8 mouse cellular contexts compared by ENCODE assay signal in genomic region chr15:100422899-100423860, GRCm38 (mm10). TPM values are rescaled to one million over a fixed set of nuclear protein-coding genes. Genes with fewer than 3 reads are reported as not detected.
A peak's percentile ranks its signal among the peaks of the same experiment; 100 is the strongest.
DNase-seq lines count a peak whose midpoint lies in the region; ATAC-seq and TF ChIP-seq lines count a peak whose summit lies in the region.

No protein-coding gene starts in this region.

- DNase-seq in CH12.LX (ENCODE audit: extremely low read depth), result peak; percentile 93
- peak; percentile 87 for DNase-seq in c-Kit-positive CD71-positive TER-119-negative erythroid progenitor cells, embryonic 14.5 days (ENCODE audit: low read depth)
- peak; percentile 96 to 98 for DNase-seq in heart, postnatal 10 days
- DNase-seq in large intestine, adult 2 months (ENCODE audit: low read depth, low spot score), result peak; percentile 80
- peak; percentile 99 for DNase-seq in liver, postnatal 0 days
- peak; percentile 98 for DNase-seq in testis, postnatal 10 days (ENCODE audit: low spot score)

- H3K4me1 ChIP-seq in CH12.LX (ENCODE audit: control insufficient read depth in 1 of 2, insufficient read depth in 2 of 2), result peaks cover 3 to 33% of the 10 kb centered on the region in 2 experiments; a peak in 3 of 4 replicates
- H3K4me1 ChIP-seq in forebrain, embryonic 12.5 days, result peaks cover 38% of the 10 kb centered on the region
- peaks cover 39% of the 10 kb centered on the region for H3K4me1 ChIP-seq in liver, postnatal 0 days (ENCODE audit: insufficient read depth)
- H3K4me1 ChIP-seq in neural tube, embryonic 14.5 days (ENCODE audit: control insufficient read depth, insufficient read depth, low read length), result peaks cover 17% of the 10 kb centered on the region

- H3K79me2 ChIP-seq in CH12.LX (replicated peaks; ENCODE audit: control insufficient read depth, extremely low read depth, insufficient read depth, poor library complexity, severe bottlenecking), result no peaks in the 10 kb centered on the region

- H3K36me3 ChIP-seq in CH12.LX (replicated peaks in 1 of 2; ENCODE audit: control insufficient read depth in 1 of 2, insufficient read depth in 1 of 2, low read length in 1 of 2), result peaks cover 0 to 2% of the 10 kb centered on the region in 2 experiments
- H3K36me3 ChIP-seq in forebrain, embryonic 12.5 days (replicated peaks), result no peaks in the 10 kb centered on the region
- no peaks in the 10 kb centered on the region for H3K36me3 ChIP-seq in liver, postnatal 0 days (replicated peaks; ENCODE audit: insufficient read depth, low read length)
- no peaks in the 10 kb centered on the region for H3K36me3 ChIP-seq in neural tube, embryonic 14.5 days (ENCODE audit: control insufficient read depth, insufficient read depth, low read length)

- WGBS in forebrain, embryonic 12.5 days, result 1% methylated on average over 65 of the region's 65 CpGs
- under 1% methylated on average over 64 of the region's 65 CpGs for WGBS in large intestine, adult 2 months
- WGBS in liver, postnatal 0 days (ENCODE audit: insufficient replicate concordance), result under 1% methylated on average over 55 of the region's 65 CpGs
- under 1% methylated on average over 60 of the region's 65 CpGs for WGBS in neural tube, embryonic 14.5 days

- H3K27ac ChIP-seq in CH12.LX (ENCODE audit: insufficient read depth, low read depth), result no peak overlapping the region
- 0 out of 2 replicates have a peak overlapping the region, but pooled peaks have one; percentile 9 for H3K27ac ChIP-seq in forebrain, embryonic 12.5 days
- peak overlapping the region; percentile 79 for H3K27ac ChIP-seq in liver, postnatal 0 days (ENCODE audit: low read depth)
- peak overlapping the region; percentile 39; the same call in 1 of the 2 replicates for H3K27ac ChIP-seq in neural tube, embryonic 14.5 days (ENCODE audit: low read depth, low read length)

- H3K4me3 ChIP-seq in CH12.LX (replicated peaks in 1 of 3; ENCODE audit: low read depth in 2 of 3, low read length in 2 of 3, poor library complexity in 1 of 3), result peak overlapping the region; percentile 75 to 81 (median 78)
- H3K4me3 ChIP-seq in forebrain, embryonic 12.5 days (replicated peaks), result peak overlapping the region; percentile 99
- H3K4me3 ChIP-seq in liver, postnatal 0 days (ENCODE audit: low read depth, low read length), result peak overlapping the region; percentile 97
- peak overlapping the region; percentile 96 for H3K4me3 ChIP-seq in neural tube, embryonic 14.5 days (ENCODE audit: low read depth, low read length)

- dilution Hi-C loops in CH12.LX (cut with MboI; ENCODE audit: extremely low pct_ligation_motif_present, extremely low pct_unique_long_range_greater_than_20kb, low sequenced_read_pairs), result no loop called here

- peak; percentile 99 for ATAC-seq in forebrain, embryonic 12.5 days (ENCODE audit: low FRiP score)
- ATAC-seq in liver, postnatal 0 days, result peak; percentile 95
- ATAC-seq in neural tube, embryonic 14.5 days (ENCODE audit: low read depth), result peak; percentile 98

- in situ Hi-C loops in CH12.LX (cut with MboI; ENCODE audit: low pct_ligation_motif_present, low pct_unique_long_range_greater_than_20kb, low sequenced_read_pairs), result no loop called here

- no peak for TF ChIP-seq RAD21 in CH12.LX (IDR thresholded peaks at IDR 0.05; ENCODE audit: low read depth, low read length)

- no peak for TF ChIP-seq EP300 in CH12.LX (IDR thresholded peaks at IDR 0.05; ENCODE audit: low read length)
- no peak for TF ChIP-seq EP300 in liver, postnatal 0 days (IDR thresholded peaks at IDR 0.05; ENCODE audit: low read depth)

- TF ChIP-seq CTCF in CH12.LX (conservative IDR thresholded peaks at IDR 0.05 in 1 of 2, IDR thresholded peaks at IDR 0.05 in 1 of 2; ENCODE audit: low read depth in 2 of 2, low read length in 2 of 2), result no peak
- no peak for TF ChIP-seq CTCF in liver, postnatal 0 days (IDR thresholded peaks at IDR 0.05; ENCODE audit: low read depth)

- intact Hi-C loops in heart, postnatal 10 days (cut with DNase I), result no loop called here

- peaks cover 46% of the 10 kb centered on the region for H3K27me3 ChIP-seq in CH12.LX (replicated peaks)
- H3K27me3 ChIP-seq in forebrain, embryonic 12.5 days, result peaks cover 29% of the 10 kb centered on the region
- no peaks in the 10 kb centered on the region for H3K27me3 ChIP-seq in liver, postnatal 0 days (ENCODE audit: insufficient read depth, low read length)
- peaks cover 10% of the 10 kb centered on the region for H3K27me3 ChIP-seq in neural tube, embryonic 14.5 days (ENCODE audit: control insufficient read depth, insufficient read depth, low read length)

- peak overlapping the region; percentile 78 for H3K9ac ChIP-seq in CH12.LX (ENCODE audit: insufficient read depth, low read depth)
- H3K9ac ChIP-seq in forebrain, embryonic 12.5 days, result peak overlapping the region; percentile 91
- H3K9ac ChIP-seq in liver, postnatal 0 days (replicated peaks), result peak overlapping the region; percentile 96
- peak overlapping the region; percentile 94 for H3K9ac ChIP-seq in neural tube, embryonic 14.5 days (replicated peaks; ENCODE audit: low read depth, low read length)

- peak overlapping the region; percentile 98 for H3K4me2 ChIP-seq in CH12.LX (ENCODE audit: insufficient read depth, low read depth, poor library complexity, severe bottlenecking)
- peak overlapping the region; percentile 90 for H3K4me2 ChIP-seq in forebrain, embryonic 12.5 days
- peak overlapping the region; percentile 97 for H3K4me2 ChIP-seq in liver, postnatal 0 days (ENCODE audit: low read depth, low read length)
- H3K4me2 ChIP-seq in neural tube, embryonic 14.5 days (ENCODE audit: low read depth, low read length), result peak overlapping the region; percentile 78

- TF ChIP-seq POLR2A in CH12.LX (IDR thresholded peaks at IDR 0.05; ENCODE audit: low read depth, low read length), result peak; percentile 91

- no peaks in the 10 kb centered on the region for H3K9me3 ChIP-seq in CH12.LX (replicated peaks; ENCODE audit: low read length)
- H3K9me3 ChIP-seq in forebrain, embryonic 12.5 days, result no peaks in the 10 kb centered on the region
- H3K9me3 ChIP-seq in liver, postnatal 0 days (ENCODE audit: low read length), result no peaks in the 10 kb centered on the region
- no peaks in the 10 kb centered on the region for H3K9me3 ChIP-seq in neural tube, embryonic 14.5 days (ENCODE audit: control insufficient read depth, low read length)

TF ChIP-seq in CH12.LX, 34 proteins besides CTCF, POLR2A, EP300 and RAD21 (continues in another document):
- no peak for TF ChIP-seq USF1 (IDR thresholded peaks at IDR 0.05; ENCODE audit: low read depth, low read length)
- peak; percentile 54; the same call in 1 of the 2 replicates for TF ChIP-seq CHD2 (IDR thresholded peaks at IDR 0.05; ENCODE audit: low read length)
- no peak for TF ChIP-seq UBTF (IDR thresholded peaks at IDR 0.05; ENCODE audit: low read depth, low read length)
- no peak for TF ChIP-seq MAZ (IDR thresholded peaks at IDR 0.05; ENCODE audit: low read depth, low read length)
- peak; percentile 49; the same call in 1 of the 2 replicates for TF ChIP-seq SIN3A (IDR thresholded peaks at IDR 0.05; ENCODE audit: low read length)
- peak; percentile 54; the same call in 1 of the 2 replicates for TF ChIP-seq TCF12 (IDR thresholded peaks at IDR 0.05; ENCODE audit: low read depth, low read length)
- TF ChIP-seq HCFC1 (IDR thresholded peaks at IDR 0.05; ENCODE audit: low read depth, low read length), result peak; percentile 74
- no peak; the same call in 1 of the 2 replicates for TF ChIP-seq ZNF384 (IDR thresholded peaks at IDR 0.05; ENCODE audit: low read depth, low read length)
- TF ChIP-seq IRF4 (IDR thresholded peaks at IDR 0.05; ENCODE audit: low read depth, low read length), result no peak
- TF ChIP-seq ZC3H11A (IDR thresholded peaks at IDR 0.05; ENCODE audit: low read depth, low read length), result no peak

RNA-seq across cellular contexts. Expression of gene Gm5475, which starts 1.2 kb away (rescaled TPM):
- total RNA-seq in CH12.LX (2012; rRNA removed) (not detected in 2 replicates), CH12.LX (2014; rRNA removed) (not detected in 2 replicates)
- polyA plus RNA-seq in CH12.LX (2012; ENCODE audit: insufficient read length, low read depth), result not detected in 2 replicates
- 0.08 and 0.17 TPM in 2 replicates for polyA plus RNA-seq in forebrain, embryonic 12.5 days (2016; fragmentation: Nextera tagmentation; extraction: Ambion mirVana)
- total RNA-seq in heart, postnatal 10 days (2021), result not detected
- 0.07 and 0.18 TPM in 2 replicates for polyA plus RNA-seq in large intestine, adult 2 months (2012; rRNA removed)
- polyA plus RNA-seq in liver, postnatal 0 days (2015; fragmentation: Nextera tagmentation; extraction: Ambion mirVana), result 0.04 TPM in 1 of 2 replicates, not detected in the other
- not detected in 2 replicates for polyA plus RNA-seq in neural tube, embryonic 14.5 days (2014; fragmentation: Nextera tagmentation; extraction: Ambion mirVana)

RNA-seq across cellular contexts. Expression of gene Slc11a2, which starts 1.7 kb away (rescaled TPM):
- total RNA-seq in CH12.LX (2012; rRNA removed) (8.9 and 13.2 TPM in 2 replicates), CH12.LX (2014; rRNA removed) (11.7 and 13.0 TPM in 2 replicates)
- 18.6 and 19.1 TPM in 2 replicates for polyA plus RNA-seq in CH12.LX (2012; ENCODE audit: insufficient read length, low read depth)
- polyA plus RNA-seq in forebrain, embryonic 12.5 days (2016; fragmentation: Nextera tagmentation; extraction: Ambion mirVana), result 25.6 and 26.0 TPM in 2 replicates
- 10 to 100 TPM; 45.0 to 46.7 TPM for total RNA-seq in heart, postnatal 10 days (2021)
- polyA plus RNA-seq in large intestine, adult 2 months (2012; rRNA removed), result 42.1 and 56.1 TPM in 2 replicates
- polyA plus RNA-seq in liver, postnatal 0 days (2015; fragmentation: Nextera tagmentation; extraction: Ambion mirVana), result 15.0 and 16.3 TPM in 2 replicates
- 20.5 and 21.4 TPM in 2 replicates for polyA plus RNA-seq in neural tube, embryonic 14.5 days (2014; fragmentation: Nextera tagmentation; extraction: Ambion mirVana)

RNA-seq across cellular contexts. Expression of gene Letmd1, which starts 45.6 kb away (rescaled TPM):
- total RNA-seq in CH12.LX (2012; rRNA removed) (30.3 and 39.0 TPM in 2 replicates), CH12.LX (2014; rRNA removed) (28.5 and 31.4 TPM in 2 replicates)
- polyA plus RNA-seq in CH12.LX (2012; ENCODE audit: insufficient read length, low read depth), result 44.0 and 51.3 TPM in 2 replicates
- 41.9 and 47.7 TPM in 2 replicates for polyA plus RNA-seq in forebrain, embryonic 12.5 days (2016; fragmentation: Nextera tagmentation; extraction: Ambion mirVana)
- 10 to 100 TPM; 22.3 to 44.6 TPM for total RNA-seq in heart, postnatal 10 days (2021)
- 30.1 and 36.7 TPM in 2 replicates for polyA plus RNA-seq in large intestine, adult 2 months (2012; rRNA removed)
- polyA plus RNA-seq in liver, postnatal 0 days (2015; fragmentation: Nextera tagmentation; extraction: Ambion mirVana), result 14.4 and 16.3 TPM in 2 replicates
- 56.7 and 62.5 TPM in 2 replicates for polyA plus RNA-seq in neural tube, embryonic 14.5 days (2014; fragmentation: Nextera tagmentation; extraction: Ambion mirVana)

RNA-seq across cellular contexts. Expression of gene Higd1c, which starts 58.8 kb away (rescaled TPM):
- total RNA-seq in CH12.LX (2012; rRNA removed) (not detected in 2 replicates), CH12.LX (2014; rRNA removed) (not detected in 2 replicates)
- polyA plus RNA-seq in CH12.LX (2012; ENCODE audit: insufficient read length, low read depth), result not detected in 2 replicates
- polyA plus RNA-seq in forebrain, embryonic 12.5 days (2016; fragmentation: Nextera tagmentation; extraction: Ambion mirVana), result not detected in 2 replicates
- total RNA-seq in heart, postnatal 10 days (2021), result not detected
- not detected in 2 replicates for polyA plus RNA-seq in large intestine, adult 2 months (2012; rRNA removed)
- not detected in 2 replicates for polyA plus RNA-seq in liver, postnatal 0 days (2015; fragmentation: Nextera tagmentation; extraction: Ambion mirVana)
- 1.8 TPM in 1 of 2 replicates, not detected in the other for polyA plus RNA-seq in neural tube, embryonic 14.5 days (2014; fragmentation: Nextera tagmentation; extraction: Ambion mirVana)
